Mouse (Mus musculus) limb, embryonic 14.5 days (tissue): ENCODE results near the gene Calml4. TPM values are rescaled to one million over a fixed set of nuclear protein-coding genes. Genes with fewer than 3 reads are reported as not detected.
"Not testable (repeated sequence)": the region's sequence is repeated elsewhere in the genome, so short reads cannot be mapped to it uniquely, and the experiment has no call there.

ENCODE experiments used
- ATAC-seq: fragments of 200-750 bp; cut with Nextera tagmentation; 2 replicates; pipeline ENCODE4 v1.8.0; 2017; ENCODE audit warnings: low read depth, moderate number of reproducible peaks, moderate TSS enrichment; ENCODE audit not compliant: low FRiP score
- DNase-seq: peaks from one replicate; pipeline ENCODE4 v3.0.0-alpha.2; 2015; ENCODE audit warnings: low spot score
- H3K27ac ChIP-seq: fragments of 300-500 bp; sonication (generic); replicated peaks from 2 replicates; pipeline ENCODE4 v1.5.1; 2014; ENCODE audit warnings: low read depth, mild to moderate bottlenecking, low read length, moderate library complexity, mixed read lengths
- H3K27me3 ChIP-seq: fragments of 300-500 bp; sonication (generic); 2 replicates; pipeline ENCODE4 v1.6.1; 2014; ENCODE audit warnings: low read length, mixed read lengths; ENCODE audit not compliant: control insufficient read depth, insufficient read depth
- H3K36me3 ChIP-seq: fragments of 300-500 bp; sonication (generic); 2 replicates; pipeline ENCODE4 v1.6.1; 2014; ENCODE audit warnings: mild to moderate bottlenecking, low read length, moderate library complexity, mixed read lengths; ENCODE audit not compliant: control insufficient read depth, insufficient read depth
- H3K4me1 ChIP-seq: fragments of 300-500 bp; sonication (generic); 2 replicates; pipeline ENCODE4 v1.6.1; 2014; ENCODE audit warnings: antibody characterized with exemption, low read length, mixed read lengths; ENCODE audit not compliant: control insufficient read depth, insufficient read depth
- H3K4me2 ChIP-seq: fragments of 300-500 bp; sonication (generic); replicated peaks from 2 replicates; pipeline ENCODE4 v1.6.1; 2014; ENCODE audit warnings: low read depth, mild to moderate bottlenecking, low read length, moderate library complexity; ENCODE audit not compliant: severe bottlenecking
- H3K4me3 ChIP-seq: fragments of 300-500 bp; sonication (generic); replicated peaks from 2 replicates; pipeline ENCODE4 v1.5.1; 2014; ENCODE audit warnings: low read length
- H3K9ac ChIP-seq: fragments of 300-500 bp; sonication (generic); 2 replicates; pipeline ENCODE4 v1.6.1; 2014; ENCODE audit warnings: mild to moderate bottlenecking, low read depth, low read length, moderate library complexity; ENCODE audit not compliant: severe bottlenecking
- H3K9me3 ChIP-seq: fragments of 300-500 bp; sonication (generic); 2 replicates; pipeline ENCODE4 v1.6.1; 2016; ENCODE audit warnings: low read length; ENCODE audit not compliant: control insufficient read depth
- POLR2A ChIP-seq: fragments of 200-500 bp; IDR thresholded peaks from 2 replicates; pipeline ENCODE4 v1.8.0; 2012; ENCODE audit warnings: inconsistent platforms, mild to moderate bottlenecking, moderate library complexity, borderline replicate concordance; ENCODE audit not compliant: insufficient read depth, insufficient read length; ENCODE audit errors: extremely low read depth
- WGBS: fragments of 180-500 bp; shearing (Covaris S2); extraction: QIAGEN DNeasy Blood & Tissue Kit; methylation state at CpG from one replicate; pipeline ENCODE4 v1.1.7; 2014; 5-methylcytosine and 5-hydroxymethylcytosine counted together
- polyA plus RNA-seq, 2 experiments: library from polyadenylated mRNA; depleted of rRNA in 1 of 2; stranded (reverse) in 1 of 2; unstranded in 1 of 2; fragments of >200 nt; fragmentation: Nextera tagmentation in 1 of 2; extraction: Ambion mirVana in 1 of 2; gene quantifications; 2 replicates each; pipeline versions ENCODE4 v1.2.1 to v1.2.3; 2012 to 2014

The Calml4 gene
- polyA plus RNA-seq, 2 experiments = 14.3 to 18.7 TPM

- Histone ChIP-seq H3K4me1 (peaks cover 8% of the 10 kb centered on the region), H3K4me3 (no peak overlapping the region), H3K36me3 (peaks cover 37% of the 10 kb centered on the region), H3K27ac (no peak overlapping the region), H3K9ac (no peak overlapping the region), H3K9me3 (no peaks in the 10 kb centered on the region), H3K27me3 (no peaks in the 10 kb centered on the region), H3K4me2 (no peak overlapping the region)
- 78% methylated on average over 2 of the region's 2 CpGs for WGBS
- no peak for TF ChIP-seq POLR2A
- DNase-seq (no peak), ATAC-seq (no peak)
Observed at GRCm38 (mm10) chr9:62851571-62851970, 6.3 kb upstream of the Calml4 start.

- H3K9me3 ChIP-seq = no peaks in the 10 kb centered on the region
- no peak overlapping the region for H3K9ac ChIP-seq
- H3K36me3 ChIP-seq = peaks cover 22% of the 10 kb centered on the region
- no peak overlapping the region for H3K4me3 ChIP-seq
- peaks cover 34% of the 10 kb centered on the region for H3K4me1 ChIP-seq
- no peak for DNase-seq
- no peak overlapping the region for H3K4me2 ChIP-seq
- no peak for TF ChIP-seq POLR2A
- 28% methylated on average over 4 of the region's 4 CpGs for WGBS
- H3K27ac ChIP-seq = 0 out of 2 replicates have a peak overlapping the region, but pooled peaks have one; percentile 6
- no peak for ATAC-seq
- no peaks in the 10 kb centered on the region for H3K27me3 ChIP-seq
Observed at GRCm38 (mm10) chr9:62854483-62854882, 3.4 kb upstream of the Calml4 start.

GRCm38 (mm10) chr9:62857216-62857615, 664 bp upstream of the Calml4 start:
- Histone ChIP-seq H3K9me3 (no peaks in the 10 kb centered on the region), H3K27me3 (no peaks in the 10 kb centered on the region), H3K4me2 (peak overlapping the region; percentile 39), H3K36me3 (no peaks in the 10 kb centered on the region), H3K4me1 (peaks cover 35% of the 10 kb centered on the region), H3K9ac (no peak overlapping the region; the same call in 1 of the 2 replicates), H3K4me3 (peak overlapping the region; percentile 14; the same call in 1 of the 2 replicates), H3K27ac (peak overlapping the region; percentile 63; the same call in 1 of the 2 replicates)
- DNase-seq = no peak
- TF ChIP-seq POLR2A = no peak
- no peak for ATAC-seq
- 45% methylated on average over 9 of the region's 9 CpGs for WGBS

- H3K27ac ChIP-seq = peak overlapping the region; percentile 63
- no peaks in the 10 kb centered on the region for H3K27me3 ChIP-seq
- H3K9me3 ChIP-seq = no peaks in the 10 kb centered on the region
- TF ChIP-seq POLR2A = no peak
- peak overlapping the region; percentile 14 for H3K4me3 ChIP-seq
- H3K4me1 ChIP-seq = peaks cover 35% of the 10 kb centered on the region
- H3K36me3 ChIP-seq = no peaks in the 10 kb centered on the region
- no peak for DNase-seq
- ATAC-seq = peak; percentile 31
- peak overlapping the region; percentile 39 for H3K4me2 ChIP-seq
- peak overlapping the region; percentile 9; the same call in 1 of the 2 replicates for H3K9ac ChIP-seq
- 3% methylated on average over 8 of the region's 8 CpGs for WGBS
Observed at GRCm38 (mm10) chr9:62858266-62859019, 563 bp downstream of the Calml4 start.

- 57% methylated on average over 6 of the region's 7 CpGs for WGBS
- H3K36me3 ChIP-seq, H3K27me3 ChIP-seq, H3K9me3 ChIP-seq, DNase-seq, H3K4me2 ChIP-seq, ATAC-seq, H3K9ac ChIP-seq, H3K27ac ChIP-seq, H3K4me3 ChIP-seq: not testable (repeated sequence)
- H3K4me1 ChIP-seq = peaks cover 31% of the 10 kb centered on the region
Observed at GRCm38 (mm10) chr9:62860102-62860501, 2.2 kb downstream of the Calml4 start.
